Mouse (Mus musculus): ENCODE data around the gene Dchs1. TPM values are rescaled to one million over a fixed set of nuclear protein-coding genes. Genes with fewer than 3 reads are reported as not detected.

The Dchs1 gene
- total RNA-seq, 2 experiments from 2014 or later: 14.1 to 15.1 TPM

DNA sequence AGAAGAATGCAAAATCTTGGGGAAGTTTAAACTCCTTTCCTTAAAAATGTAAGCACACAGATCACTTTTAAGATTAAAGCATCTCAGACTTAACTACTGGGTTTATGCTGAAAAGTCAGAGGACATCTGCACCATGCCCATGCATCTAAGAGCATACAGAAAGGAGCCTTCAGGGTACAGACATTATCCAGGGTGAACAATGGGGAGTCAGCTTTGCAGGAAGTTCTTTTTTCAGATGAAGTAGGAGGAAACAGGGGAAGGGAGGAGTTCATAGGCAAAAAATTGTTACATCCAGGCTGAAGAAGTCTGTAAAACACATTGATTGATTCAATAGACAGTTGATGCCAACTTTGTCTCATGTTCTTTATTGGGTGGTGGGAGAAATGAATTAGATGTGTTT lies 16.0 kb upstream of the Dchs1 start:
- no peak for TF ChIP-seq CTCF (conservative IDR thresholded peaks at IDR 0.05)
- no peak for DNase-seq (ENCODE audit: low spot score in 2 of 2)
- no peak overlapping the region for H3K4me3 ChIP-seq
- no peak overlapping the region for H3K27ac ChIP-seq

- peak overlapping the region; percentile 39; the same call in 1 of the 2 replicates for H3K27ac ChIP-seq
- no peak overlapping the region for H3K4me3 ChIP-seq
- no peak for TF ChIP-seq CTCF (conservative IDR thresholded peaks at IDR 0.05)
- no peak for DNase-seq (ENCODE audit: low spot score in 2 of 2)
Measured at GRCm38 (mm10) chr7:105802771-105803170, 15.3 kb upstream of the Dchs1 start.

GRCm38 (mm10) chr7:105802312-105802711 lies 14.9 kb upstream of the Dchs1 start:
- Histone ChIP-seq H3K27ac (peak overlapping the region; percentile 39; the same call in 1 of the 2 replicates), H3K4me3 (no peak overlapping the region)
- TF ChIP-seq CTCF (conservative IDR thresholded peaks at IDR 0.05): no peak
- DNase-seq (ENCODE audit: low spot score in 2 of 2): no peak

DNA sequence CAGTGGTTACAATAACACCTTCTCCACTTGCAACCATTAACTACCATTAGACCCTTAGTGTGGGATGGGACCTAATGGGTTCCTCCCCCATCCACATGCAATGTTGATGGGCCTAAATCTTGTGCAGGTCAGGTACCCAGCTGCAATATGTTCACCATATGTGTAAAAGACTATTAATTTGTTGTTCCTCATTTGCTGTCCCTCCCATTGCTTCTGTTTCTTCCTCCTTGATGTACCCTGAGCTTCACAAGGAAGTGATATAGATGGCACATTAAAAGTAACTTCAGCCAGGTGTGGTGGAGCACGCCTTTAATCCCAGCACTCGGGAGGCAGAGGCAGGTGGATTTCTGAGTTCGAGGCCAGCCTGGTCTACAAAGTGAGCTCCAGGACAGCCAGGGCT lies 9.5 kb upstream of the Dchs1 start:
- H3K4me3 ChIP-seq: no peak overlapping the region
- DNase-seq (ENCODE audit: low spot score in 2 of 2): no peak
- no peak overlapping the region for H3K27ac ChIP-seq
- no peak for TF ChIP-seq CTCF (conservative IDR thresholded peaks at IDR 0.05)

GRCm38 (mm10) chr7:105795759-105796366 lies 8.4 kb upstream of the Dchs1 start:
- DNase-seq (ENCODE audit: low spot score in 2 of 2): no peak
- no peak overlapping the region for H3K27ac ChIP-seq
- H3K4me3 ChIP-seq: no peak overlapping the region
- peak; percentile 76 for TF ChIP-seq CTCF (conservative IDR thresholded peaks at IDR 0.05)

GRCm38 (mm10) chr7:105793701-105794100 lies 6.2 kb upstream of the Dchs1 start:
- TF ChIP-seq CTCF (conservative IDR thresholded peaks at IDR 0.05): no peak
- H3K27ac ChIP-seq: peak overlapping the region; percentile 25; the same call in 1 of the 2 replicates

GRCm38 (mm10) chr7:105791147-105791546 lies 3.7 kb upstream of the Dchs1 start:
- TF ChIP-seq CTCF (conservative IDR thresholded peaks at IDR 0.05): no peak
- no peak for DNase-seq (ENCODE audit: low spot score in 2 of 2)
- Histone ChIP-seq H3K4me3 (no peak overlapping the region), H3K27ac (no peak overlapping the region)

More at GRCm38 (mm10) chr7:105793701-105794100, 6.2 kb upstream of the Dchs1 start:
- no peak for DNase-seq (ENCODE audit: low spot score in 2 of 2)
- H3K4me3 ChIP-seq: no peak overlapping the region

- Histone ChIP-seq H3K4me3 (peak overlapping the region; percentile 64), H3K27ac (peak overlapping the region; percentile 73; the same call in 1 of the 2 replicates)
- TF ChIP-seq CTCF (conservative IDR thresholded peaks at IDR 0.05): no peak
- DNase-seq (ENCODE audit: low spot score in 2 of 2): no peak
Measured at GRCm38 (mm10) chr7:105786506-105787284, 759 bp downstream of the Dchs1 start.

GRCm38 (mm10) chr7:105784556-105784955 lies 2.9 kb downstream of the Dchs1 start:
- Histone ChIP-seq H3K4me3 (no peak overlapping the region), H3K27ac (no peak overlapping the region)
- no peak for DNase-seq (ENCODE audit: low spot score in 2 of 2)
- TF ChIP-seq CTCF (conservative IDR thresholded peaks at IDR 0.05): no peak

DNA sequence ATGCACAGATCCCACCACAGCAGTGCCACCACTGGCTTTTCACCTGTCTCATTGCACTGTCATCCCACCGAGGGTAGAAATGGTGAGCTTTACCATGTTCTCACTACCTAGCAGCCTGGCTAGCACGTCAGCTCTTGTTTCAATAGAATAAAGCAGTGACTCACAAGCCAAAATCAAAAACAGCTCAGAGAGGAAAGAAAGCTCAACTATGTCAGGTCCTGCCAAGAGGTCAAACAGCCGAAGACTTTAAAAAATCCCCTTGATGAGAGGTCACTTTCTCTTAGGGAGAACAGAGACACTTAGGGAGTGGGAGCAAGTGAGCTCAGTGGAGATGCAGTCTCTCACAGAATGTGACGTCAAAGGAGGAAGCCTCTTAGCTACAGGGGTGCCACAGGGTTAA lies 3.6 kb downstream of the Dchs1 start:
- Histone ChIP-seq H3K4me3 (no peak overlapping the region), H3K27ac (no peak overlapping the region)
- no peak for TF ChIP-seq CTCF (conservative IDR thresholded peaks at IDR 0.05)
- DNase-seq (ENCODE audit: low spot score in 2 of 2): no peak

DNA sequence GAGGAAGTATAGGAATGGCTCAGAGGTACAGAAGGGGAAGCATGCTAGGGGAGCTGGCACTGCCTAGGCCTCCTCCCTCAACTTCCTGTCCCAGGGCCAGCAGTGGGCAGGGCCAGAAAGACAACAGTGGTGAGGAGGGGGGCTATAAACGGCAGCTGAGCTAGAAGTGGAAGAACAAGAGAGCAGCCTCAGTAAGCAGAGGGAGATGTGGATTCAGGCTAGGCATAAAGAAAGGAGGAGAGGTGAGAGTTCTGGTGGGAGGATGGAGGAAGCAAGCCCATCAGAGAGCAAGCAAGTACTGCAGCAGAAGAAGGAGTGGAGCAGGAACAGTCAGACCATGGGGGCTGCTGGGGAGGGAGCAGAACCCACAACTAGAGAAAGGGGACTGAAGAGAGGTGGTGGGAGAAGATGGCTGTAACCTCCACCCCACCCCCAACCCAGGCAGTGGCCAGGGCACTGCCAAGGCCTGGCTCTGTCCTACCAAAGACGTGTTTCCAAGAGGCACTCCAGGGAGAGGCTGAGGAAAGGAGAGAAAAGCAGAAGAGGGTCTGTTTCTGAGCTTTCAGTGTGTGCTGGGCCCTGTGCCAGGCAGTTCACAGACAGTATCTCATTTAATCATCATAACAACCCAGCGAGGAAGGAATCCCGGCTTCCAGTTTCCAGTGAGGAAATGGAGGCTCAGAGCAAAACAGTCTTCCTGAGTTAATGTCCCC lies 8.7 kb downstream of the Dchs1 start:
- TF ChIP-seq CTCF (conservative IDR thresholded peaks at IDR 0.05): no peak
- H3K4me3 ChIP-seq: no peak overlapping the region
- H3K27ac ChIP-seq: peak overlapping the region; percentile 44; the same call in 1 of the 2 replicates
- DNase-seq (ENCODE audit: low spot score in 2 of 2): no peak

DNA sequence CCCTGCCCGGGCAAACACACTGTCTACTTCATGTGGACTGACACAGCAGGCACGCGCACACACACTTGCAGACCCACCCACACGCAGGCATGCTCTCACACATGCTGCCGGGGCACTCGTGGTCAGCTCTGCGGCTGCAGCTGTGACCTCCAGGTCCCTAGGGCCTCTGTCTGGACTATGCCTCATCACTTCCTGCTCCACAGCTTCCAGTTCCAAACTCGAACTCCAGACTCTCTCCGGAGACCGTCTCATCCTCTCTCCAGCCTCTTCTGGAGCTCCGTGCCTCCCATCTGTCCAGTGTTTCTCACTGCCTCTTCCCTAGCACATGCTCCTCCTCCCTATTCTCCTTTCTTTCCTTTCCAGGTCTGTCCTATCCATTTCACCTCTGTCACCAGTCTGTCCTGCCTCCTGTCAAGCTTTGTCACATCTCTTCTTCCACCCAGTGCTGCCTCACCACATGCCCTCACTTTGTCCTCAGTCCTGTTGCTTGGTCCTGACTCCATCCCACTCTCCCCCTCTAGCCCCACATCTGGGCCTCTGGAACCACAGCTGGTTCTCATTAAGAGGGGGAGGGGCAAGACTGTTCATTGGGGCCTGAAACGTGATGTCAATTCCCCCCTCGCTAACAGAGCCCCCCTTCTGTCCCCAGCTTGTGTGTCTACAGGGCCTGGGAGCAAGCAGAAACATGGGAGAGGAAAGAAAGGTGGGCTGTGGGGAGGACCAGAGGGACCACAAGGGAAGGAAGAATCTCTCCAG lies 9.5 kb downstream of the Dchs1 start:
- TF ChIP-seq CTCF (conservative IDR thresholded peaks at IDR 0.05): no peak
- H3K27ac ChIP-seq: peak overlapping the region; percentile 44; the same call in 1 of the 2 replicates
- DNase-seq (ENCODE audit: low spot score in 2 of 2): no peak
- H3K4me3 ChIP-seq: no peak overlapping the region
